Mouse (Mus musculus) left cerebral cortex, adult 2 months (tissue): Measurements from ENCODE around the gene Gm20379. TPM values are rescaled to one million over a fixed set of nuclear protein-coding genes. Genes with fewer than 3 reads are reported as not detected.

Experiments
- DNase-seq, 2 experiments: peaks; one replicate each; pipeline ENCODE4 v3.0.0; 2021 to 2022; ENCODE audit warnings: low spot score in 2 of 2, mixed read lengths in 1 of 2; ENCODE audit errors: extremely low spot score in 1 of 2
- H3K27ac ChIP-seq: fragments of 200-600 bp; 2 replicates; pipeline ENCODE4 v1.8.1; 2022
- H3K4me3 ChIP-seq: fragments of 200-600 bp; 2 replicates; pipeline ENCODE4 v1.8.1; 2022
- CTCF ChIP-seq: fragments of 200-600 bp; IDR thresholded peaks from 2 replicates; pipeline ENCODE4 v1.8.1; 2022; ENCODE audit warnings: antibody characterized with exemption, mild to moderate bottlenecking, moderate library complexity
- intact Hi-C: fragments of 180-260 bp; cut with DNase I; formaldehyde crosslinking; loops from one replicate; pipeline ENCODE4 v1.15.1; 2025
- long read RNA-seq, 2 experiments: library from polyadenylated mRNA; stranded (forward); transcript quantifications; one replicate each; pipeline ENCODE4 v2.0.0; 2021; ENCODE audit warnings: borderline mapping rate in 2 of 2
- total RNA-seq, 2 experiments: library from RNA; stranded (reverse); gene quantifications; 2 replicates each; pipeline ENCODE4 v1.2.3; 2021

Gene Gm20379
- total RNA-seq, result not detected
- long read RNA-seq, experiment 1, result 0 reads
- long read RNA-seq, experiment 2, result 0 reads

DNA sequence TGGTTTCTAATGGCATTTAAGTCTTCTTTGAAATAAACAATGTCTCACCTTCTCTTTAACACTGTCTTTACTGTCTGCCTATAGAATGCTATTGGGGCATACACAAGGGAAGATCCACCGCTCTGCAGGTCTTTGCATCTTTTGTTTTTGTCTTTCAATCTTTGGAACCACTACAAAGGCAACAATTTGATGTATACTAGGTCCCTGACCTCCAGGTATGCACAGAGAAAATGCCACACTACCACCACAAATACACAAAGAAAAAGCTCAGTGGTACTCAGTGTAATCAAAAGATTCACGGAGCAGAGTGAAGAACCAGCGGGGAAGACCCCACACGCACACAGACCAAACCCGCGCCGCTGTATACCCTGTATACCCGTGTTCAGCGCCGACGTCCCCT, at the start of gene Gm20379:
TSS of gene Gm20379 (plus strand) at position 301 of the 400 bp plus-strand sequence.
- no peak within 1 kb of the TSS for H3K27ac ChIP-seq
- H3K4me3 ChIP-seq, result no peak within 1 kb of the TSS
- intact Hi-C loops, result no loop called here
- no peak for TF ChIP-seq CTCF
- no peak for DNase-seq

DNA sequence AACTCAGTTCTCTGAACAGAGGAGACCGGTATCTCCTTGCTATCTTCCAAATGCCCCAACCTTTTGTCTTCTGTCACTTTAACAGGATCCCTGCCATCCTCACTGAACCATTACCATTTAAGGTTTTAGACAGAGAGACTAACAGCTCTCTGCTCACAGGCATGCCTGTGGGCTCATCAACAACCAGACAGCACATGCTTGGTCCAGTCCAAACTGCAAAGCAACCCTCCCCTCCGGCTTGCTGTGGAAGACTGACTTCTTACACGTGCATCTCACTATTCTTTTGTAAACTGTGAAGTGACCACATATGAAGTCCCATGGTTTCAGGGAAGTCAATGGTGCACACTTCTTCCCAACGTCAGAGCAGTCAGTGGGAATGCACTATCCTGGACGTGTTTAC, 44.5 kb upstream of the Gm20379 start:
- intact Hi-C loops, result no loop called here
- TF ChIP-seq CTCF, result no peak
- Histone ChIP-seq H3K27ac (no peak overlapping the region), H3K4me3 (no peak overlapping the region)
- no peak for DNase-seq

DNA sequence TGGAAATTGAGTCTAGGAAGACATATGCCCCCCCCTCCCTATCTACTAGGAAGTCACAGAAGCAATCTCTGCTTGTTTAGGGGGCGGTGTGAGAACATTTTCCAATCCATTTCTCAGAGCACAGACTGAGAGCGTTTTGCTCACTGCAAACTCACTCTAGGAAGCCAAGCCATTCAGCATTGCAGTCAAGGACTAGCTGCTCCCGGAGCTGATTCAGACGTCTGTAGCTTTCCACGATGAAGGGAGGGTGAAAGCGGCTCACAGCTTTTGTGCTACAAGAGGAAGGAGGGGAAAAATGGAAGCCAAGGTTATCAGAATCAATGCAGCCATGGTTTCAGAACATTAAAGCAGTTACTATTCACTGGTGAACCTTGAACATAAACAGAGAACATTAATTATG, 42.2 kb upstream of the Gm20379 start:
- Histone ChIP-seq H3K4me3 (no peak overlapping the region), H3K27ac (no peak overlapping the region)
- TF ChIP-seq CTCF, result no peak
- DNase-seq, result no peak
- intact Hi-C loops, result no loop called here

DNA sequence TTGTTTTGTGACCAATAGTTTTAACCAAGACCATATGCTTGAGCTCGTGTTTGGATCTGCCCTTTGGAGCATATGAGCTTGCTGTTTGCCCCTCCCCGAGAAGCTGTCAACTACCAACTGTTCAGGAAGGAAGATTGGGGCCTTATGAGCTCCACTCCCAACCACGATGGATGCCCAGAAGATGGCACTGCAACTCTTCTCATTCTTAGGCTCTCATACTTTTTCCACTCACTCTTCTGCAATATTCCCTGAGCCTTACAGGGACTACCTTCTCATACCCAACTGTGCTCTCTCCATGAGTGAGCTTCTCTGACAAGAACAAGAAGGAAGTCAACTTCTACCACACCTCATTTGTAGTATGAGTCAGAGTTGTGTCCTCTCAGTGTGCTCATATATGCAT, 38.7 kb upstream of the Gm20379 start:
- H3K4me3 ChIP-seq, result no peak overlapping the region
- intact Hi-C loops, result no loop called here
- no peak for DNase-seq
- H3K27ac ChIP-seq, result no peak overlapping the region
- no peak; the same call in 1 of the 2 replicates for TF ChIP-seq CTCF

DNA sequence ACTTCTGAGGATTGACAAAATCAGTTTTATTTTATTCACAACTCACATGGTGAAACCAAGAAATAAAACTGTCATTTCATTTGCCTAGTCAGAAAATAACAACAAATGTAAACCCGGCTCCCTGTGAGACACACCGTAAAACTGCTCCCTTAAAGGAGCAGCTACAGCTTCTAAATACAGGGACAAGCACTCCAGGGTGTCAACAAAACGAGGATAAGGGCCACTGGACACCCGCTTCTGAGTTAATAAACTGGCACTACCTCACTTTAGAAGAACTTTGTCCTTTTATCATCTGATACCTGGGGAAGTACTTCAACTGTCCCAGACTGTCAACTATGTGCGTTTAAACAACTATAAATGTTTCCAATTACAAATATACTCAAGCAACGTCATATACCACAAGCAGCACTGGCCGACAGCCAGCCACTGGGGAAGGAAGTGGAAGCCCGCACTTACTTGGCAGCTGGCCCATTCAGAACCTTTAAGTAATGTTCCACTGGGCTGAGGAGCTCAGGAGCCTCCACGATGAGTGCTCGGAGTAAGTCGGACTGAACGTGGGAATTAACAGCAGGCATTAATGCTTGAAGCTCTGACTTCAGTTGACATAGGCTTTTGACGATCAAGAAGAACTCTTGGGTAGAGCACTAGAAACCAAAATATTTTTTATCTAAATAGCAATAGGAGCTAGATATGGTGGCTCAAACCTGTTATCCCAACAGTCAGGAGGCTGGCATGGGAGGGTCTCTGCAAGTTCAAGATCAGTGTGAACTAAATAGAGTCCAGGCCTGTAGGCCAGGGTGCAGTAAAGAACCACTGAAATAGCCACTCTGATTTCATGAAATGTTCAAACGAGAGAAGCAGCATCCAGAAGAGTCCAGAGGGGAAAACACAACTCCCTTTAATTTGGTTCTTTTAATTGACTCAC, 31.2 kb upstream of the Gm20379 start:
- H3K4me3 ChIP-seq, result no peak overlapping the region
- no peak overlapping the region for H3K27ac ChIP-seq
- intact Hi-C loops, result no loop called here
- no peak for TF ChIP-seq CTCF
- DNase-seq, result peak; percentile 43 to 57

DNA sequence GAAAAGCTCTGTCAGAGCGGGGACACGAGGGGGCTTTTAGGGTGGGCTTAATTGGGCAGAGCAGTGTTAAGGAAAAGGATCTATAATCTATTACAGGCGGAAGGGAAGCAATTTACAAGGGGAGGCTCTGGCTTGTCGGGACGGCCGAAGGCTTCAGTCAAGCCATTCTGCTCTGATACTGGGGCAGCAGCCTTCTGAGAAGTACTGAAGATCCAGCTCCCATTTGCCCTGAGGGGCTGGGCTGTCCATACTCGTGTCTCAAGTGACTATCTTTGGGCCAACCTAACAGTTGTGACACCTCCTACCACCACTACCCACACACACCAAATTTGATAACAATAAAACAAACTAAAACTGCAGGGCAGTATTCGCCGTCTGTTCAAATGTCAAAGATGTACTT, 30.5 kb upstream of the Gm20379 start:
- no peak for DNase-seq
- Histone ChIP-seq H3K27ac (no peak overlapping the region), H3K4me3 (no peak overlapping the region)
- intact Hi-C loops, result no loop called here
- no peak for TF ChIP-seq CTCF

DNA sequence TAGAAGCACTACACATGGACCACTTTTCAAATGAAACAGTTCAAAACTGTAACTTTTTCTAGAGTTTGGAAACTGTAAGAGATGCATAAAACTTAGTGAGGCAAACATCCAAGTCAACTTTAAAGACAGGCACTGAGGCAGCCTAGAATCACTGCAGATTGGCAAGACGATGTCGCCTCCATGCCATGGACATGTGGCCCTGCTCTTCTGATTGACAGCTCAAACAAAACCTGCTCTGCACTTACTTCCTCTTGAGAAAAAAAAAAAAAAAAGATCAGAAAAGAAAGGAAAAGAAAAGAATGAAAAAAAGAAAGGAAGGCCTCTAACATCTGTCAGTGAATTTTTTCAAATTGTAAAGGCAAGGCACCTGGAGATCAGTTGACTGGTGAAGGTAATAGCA, 28.8 kb upstream of the Gm20379 start:
- TF ChIP-seq CTCF, result no peak
- Histone ChIP-seq H3K4me3 (no peak overlapping the region), H3K27ac (no peak overlapping the region)
- no peak for DNase-seq
- intact Hi-C loops, result no loop called here

DNA sequence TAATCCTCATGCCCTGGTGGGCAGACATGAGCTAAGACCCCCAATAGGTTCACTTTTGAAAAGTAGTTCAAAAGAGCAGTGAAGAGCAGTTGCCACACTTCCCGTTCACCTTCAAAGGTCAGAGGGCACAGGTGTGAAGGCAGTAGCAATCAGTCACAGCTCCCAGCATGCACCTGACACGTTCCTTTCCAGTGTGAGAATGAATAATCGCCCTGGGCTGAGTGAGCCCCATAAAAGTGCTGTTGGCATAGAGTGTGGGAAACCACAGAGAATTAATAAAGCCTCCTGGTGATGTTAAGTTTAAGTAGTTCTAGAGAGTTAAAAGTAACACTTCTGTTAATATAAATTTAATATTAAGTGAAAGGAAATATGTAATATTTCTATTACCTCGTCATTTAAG, 14.2 kb upstream of the Gm20379 start:
- no peak for DNase-seq
- H3K4me3 ChIP-seq, result no peak overlapping the region
- TF ChIP-seq CTCF, result no peak
- intact Hi-C loops, result no loop called here
- no peak overlapping the region for H3K27ac ChIP-seq

DNA sequence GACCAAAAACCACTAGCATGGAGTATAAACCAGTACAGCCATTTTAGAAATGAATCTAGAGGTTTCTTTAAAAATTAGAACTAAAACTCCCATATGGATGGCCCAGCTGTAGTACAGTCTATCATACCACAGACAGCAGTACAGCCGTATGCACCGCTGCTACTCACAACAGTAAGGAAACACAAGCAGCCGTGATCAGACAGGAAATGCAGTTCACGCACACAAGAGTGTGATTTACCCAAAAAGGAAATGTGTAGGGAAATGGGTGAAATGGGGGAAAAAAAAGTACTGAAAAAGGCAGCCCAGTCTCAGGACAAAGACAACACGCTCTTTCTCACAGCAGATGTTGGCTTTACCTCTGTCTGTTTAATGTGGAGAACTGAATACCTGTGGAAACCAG, 11.9 kb upstream of the Gm20379 start:
- no peak overlapping the region for H3K27ac ChIP-seq
- intact Hi-C loops, result no loop called here

DNA sequence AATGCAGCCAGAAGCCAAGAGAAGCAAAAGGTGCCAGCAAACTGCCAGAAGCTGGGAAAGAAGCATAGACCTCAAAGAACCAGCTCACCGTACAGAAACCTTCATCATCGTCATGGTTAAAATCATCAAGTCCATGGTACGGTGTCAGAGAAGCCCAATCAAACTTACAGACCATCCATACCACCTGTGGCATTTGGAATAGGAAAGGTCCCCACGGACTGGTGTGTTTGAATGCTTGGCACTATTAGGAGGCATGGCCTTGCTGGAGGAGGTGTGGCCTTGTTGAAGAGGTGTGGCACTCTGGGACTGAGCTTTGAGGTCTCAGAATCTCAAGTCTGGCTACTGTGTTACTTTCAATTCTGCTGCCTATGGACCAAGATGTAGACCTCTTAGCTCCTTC, 9.3 kb upstream of the Gm20379 start:
- no peak for TF ChIP-seq CTCF
- Histone ChIP-seq H3K27ac (no peak overlapping the region), H3K4me3 (no peak overlapping the region)
- no peak for DNase-seq
- intact Hi-C loops, result no loop called here

More for the DNA sequence above, 11.9 kb upstream of the Gm20379 start:
- no peak for TF ChIP-seq CTCF
- no peak for DNase-seq
- H3K4me3 ChIP-seq, result no peak overlapping the region

DNA sequence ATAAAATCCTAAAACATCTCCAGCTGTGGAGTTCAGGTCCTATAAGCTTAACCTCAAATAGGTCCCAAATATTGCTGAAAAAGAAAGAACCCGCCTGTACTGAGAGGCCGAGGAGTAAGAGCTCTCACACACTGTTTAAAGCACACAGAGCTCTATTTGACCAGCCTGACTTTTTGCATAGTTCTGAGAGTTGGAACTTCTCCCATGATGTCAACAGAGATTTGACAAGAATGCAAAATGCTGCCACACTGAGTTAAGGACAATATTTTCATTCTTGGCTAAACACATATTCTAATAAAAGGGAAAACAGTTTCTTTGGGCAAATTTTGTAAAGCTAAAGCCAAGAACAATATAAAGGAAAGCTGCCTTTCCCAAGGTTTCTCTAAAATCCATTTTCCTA, 8.8 kb upstream of the Gm20379 start:
- no peak for DNase-seq
- no peak overlapping the region for H3K4me3 ChIP-seq
- TF ChIP-seq CTCF, result no peak
- no peak overlapping the region for H3K27ac ChIP-seq
- intact Hi-C loops, result no loop called here

DNA sequence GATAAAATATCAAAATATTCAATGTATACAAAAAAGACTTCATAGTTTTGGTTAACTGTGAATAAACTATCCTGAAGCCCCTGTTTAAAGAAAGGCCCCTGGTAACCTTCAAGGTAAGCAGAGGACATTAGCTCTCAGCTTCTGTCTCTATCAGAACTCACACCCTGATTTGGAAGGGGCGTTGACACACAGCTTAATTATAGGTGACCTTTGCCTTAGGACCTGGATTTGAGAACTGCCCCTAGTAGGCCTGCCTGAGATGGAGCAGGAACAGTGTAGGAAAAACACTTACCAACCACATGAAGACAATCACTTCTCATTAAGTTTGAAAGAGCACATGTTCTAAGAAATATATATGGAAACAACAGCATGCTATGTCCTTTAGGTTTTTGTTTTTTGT, 6.3 kb upstream of the Gm20379 start:
- no peak overlapping the region for H3K27ac ChIP-seq
- no peak overlapping the region for H3K4me3 ChIP-seq
- DNase-seq, result no peak
- intact Hi-C loops, result no loop called here
- no peak for TF ChIP-seq CTCF

DNA sequence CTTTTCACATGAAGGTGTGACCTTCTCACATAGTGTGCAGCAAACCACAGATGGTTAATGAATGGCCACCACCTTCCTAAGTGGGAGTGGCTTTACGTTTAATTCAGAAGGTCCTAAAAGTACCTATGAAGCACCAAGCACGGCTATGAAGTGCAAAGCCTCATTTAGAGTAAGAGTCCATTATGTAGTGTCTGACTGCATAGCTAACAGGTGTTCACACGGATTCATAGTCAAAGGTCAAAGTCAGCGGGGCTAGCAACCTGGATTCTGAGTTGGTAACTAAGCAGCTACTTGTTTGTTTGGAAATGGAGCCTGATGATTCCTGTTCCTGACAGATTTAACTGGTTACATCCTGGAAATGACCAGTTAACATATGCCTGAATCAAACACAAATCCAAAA, 4.0 kb upstream of the Gm20379 start:
- Histone ChIP-seq H3K4me3 (no peak overlapping the region), H3K27ac (no peak overlapping the region)
- intact Hi-C loops, result no loop called here
- no peak for DNase-seq
- TF ChIP-seq CTCF, result no peak
